Mouse (Mus musculus) olfactory bulb, adult 2 months (tissue): ENCODE data around the gene Thrb. TPM values are rescaled to one million over a fixed set of nuclear protein-coding genes. Genes with fewer than 3 reads are reported as not detected.

Source experiments
- H3K27ac ChIP-seq: fragments of 200-500 bp; 2 replicates; pipeline ENCODE4 v1.5.1; 2012; ENCODE audit warnings: low read depth, low read length; ENCODE audit not compliant: insufficient read depth
- H3K4me1 ChIP-seq: fragments of 200-500 bp; 2 replicates; pipeline ENCODE4 v1.6.1; 2012; ENCODE audit warnings: low read length; ENCODE audit not compliant: control insufficient read depth, insufficient read depth
- H3K4me3 ChIP-seq: fragments of 200-500 bp; 2 replicates; pipeline ENCODE4 v1.5.1; 2012; ENCODE audit warnings: mild to moderate bottlenecking, low read depth, low read length, moderate library complexity; ENCODE audit not compliant: insufficient read depth
- CTCF ChIP-seq: fragments of 200-500 bp; IDR thresholded peaks from 2 replicates; pipeline ENCODE4 v1.5.1; 2012; ENCODE audit warnings: low read depth, mild to moderate bottlenecking, low read length, moderate library complexity; ENCODE audit not compliant: insufficient read depth
- POLR2A ChIP-seq: fragments of 200-500 bp; IDR thresholded peaks from 2 replicates; pipeline ENCODE4 v1.6.1; 2012; ENCODE audit warnings: mild to moderate bottlenecking, low read depth, low read length, moderate library complexity; ENCODE audit not compliant: insufficient read depth
- WGBS: fragments of 180-500 bp; shearing (Covaris S2); methylation state at CpG from one replicate; pipeline ENCODE4 v1.1.7; 2018; 5-methylcytosine and 5-hydroxymethylcytosine counted together
- polyA plus RNA-seq: library from polyadenylated mRNA; stranded (reverse); fragments of >200 nt; gene quantifications from 2 replicates; pipeline ENCODE4 v1.2.4, GENCODE M21; 2012; ENCODE audit warnings: low replicate concordance; ENCODE audit not compliant: missing spikeins, insufficient read depth, insufficient read length

Thrb gene
- polyA plus RNA-seq, 1 experiment = not detected

GRCm38 (mm10) chr14:17661100-17661521 is 1.1 kb downstream of the Thrb start:
- Histone ChIP-seq H3K4me3 (peak overlapping the region; percentile 69), H3K4me1 (peaks cover 14% of the 10 kb centered on the region), H3K27ac (no peak overlapping the region)
- under 1% methylated on average over 16 of the region's 16 CpGs for WGBS
- TF ChIP-seq CTCF (no peak), POLR2A (no peak)

GRCm38 (mm10) chr14:17662087-17662486 is 2.0 kb downstream of the Thrb start:
- H3K27ac ChIP-seq = no peak overlapping the region
- TF ChIP-seq CTCF = no peak
- TF ChIP-seq POLR2A = no peak
- WGBS = 73% methylated on average over 5 of the region's 5 CpGs
- peaks cover 14% of the 10 kb centered on the region for H3K4me1 ChIP-seq
- H3K4me3 ChIP-seq = no peak overlapping the region

- H3K4me3 ChIP-seq = no peak overlapping the region
- TF ChIP-seq CTCF = no peak
- no peak for TF ChIP-seq POLR2A
- no peaks in the 10 kb centered on the region; the same call in 1 of the 2 replicates for H3K4me1 ChIP-seq
- no peak overlapping the region for H3K27ac ChIP-seq
- WGBS = 48% methylated on average over 1 of the region's 1 CpGs
Observed at GRCm38 (mm10) chr14:17674335-17674734, 14.3 kb downstream of the Thrb start.

GRCm38 (mm10) chr14:17675214-17675613 is 15.2 kb downstream of the Thrb start:
- Histone ChIP-seq H3K27ac (no peak overlapping the region), H3K4me1 (no peaks in the 10 kb centered on the region; the same call in 1 of the 2 replicates), H3K4me3 (no peak overlapping the region)
- TF ChIP-seq POLR2A (no peak), CTCF (no peak)
- 95% methylated on average over 3 of the region's 3 CpGs for WGBS

- Histone ChIP-seq H3K27ac (no peak overlapping the region), H3K4me1 (no peaks in the 10 kb centered on the region), H3K4me3 (no peak overlapping the region)
- TF ChIP-seq CTCF = no peak
Observed at GRCm38 (mm10) chr14:17681479-17681878, 21.4 kb downstream of the Thrb start.

- TF ChIP-seq CTCF = no peak
- no peak for TF ChIP-seq POLR2A
- WGBS = 79% methylated on average over 1 of the region's 1 CpGs
- H3K4me3 ChIP-seq = no peak overlapping the region
- no peaks in the 10 kb centered on the region for H3K4me1 ChIP-seq
- no peak overlapping the region for H3K27ac ChIP-seq
Observed at GRCm38 (mm10) chr14:17684881-17685280, 24.8 kb downstream of the Thrb start.

- Histone ChIP-seq H3K4me3 (no peak overlapping the region), H3K27ac (no peak overlapping the region), H3K4me1 (no peaks in the 10 kb centered on the region)
- TF ChIP-seq CTCF (no peak), POLR2A (no peak)
- WGBS = 86% methylated on average over 3 of the region's 3 CpGs
Observed at GRCm38 (mm10) chr14:17685491-17685890, 25.4 kb downstream of the Thrb start.

GRCm38 (mm10) chr14:17686939-17687338 is 26.9 kb downstream of the Thrb start:
- 86% methylated on average over 3 of the region's 3 CpGs for WGBS
- H3K27ac ChIP-seq = no peak overlapping the region
- H3K4me3 ChIP-seq = no peak overlapping the region
- no peak for TF ChIP-seq POLR2A
- TF ChIP-seq CTCF = no peak
- no peaks in the 10 kb centered on the region for H3K4me1 ChIP-seq

- WGBS = 76% methylated on average over 1 of the region's 1 CpGs
- no peak overlapping the region for H3K4me3 ChIP-seq
- H3K27ac ChIP-seq = no peak overlapping the region
Observed at GRCm38 (mm10) chr14:17691246-17691645, 31.2 kb downstream of the Thrb start.

GRCm38 (mm10) chr14:17695526-17695925 is 35.5 kb downstream of the Thrb start:
- Histone ChIP-seq H3K4me3 (no peak overlapping the region), H3K4me1 (no peaks in the 10 kb centered on the region), H3K27ac (no peak overlapping the region)
- WGBS = 83% methylated on average over 4 of the region's 4 CpGs
- TF ChIP-seq POLR2A (no peak), CTCF (no peak)

More at GRCm38 (mm10) chr14:17691246-17691645, 31.2 kb downstream of the Thrb start:
- H3K4me1 ChIP-seq = no peaks in the 10 kb centered on the region
- no peak for TF ChIP-seq CTCF
- no peak for TF ChIP-seq POLR2A
